Mouse (Mus musculus) liver, embryonic 13.5 days (tissue): Measurements from ENCODE around the gene Pgm3. TPM values are rescaled to one million over a fixed set of nuclear protein-coding genes. Genes with fewer than 3 reads are reported as not detected.

ENCODE experiments used
- ATAC-seq: fragments of 200-750 bp; cut with Nextera tagmentation; 2 replicates; pipeline ENCODE4 v1.8.0; 2017; ENCODE audit warnings: low read depth, mild to moderate bottlenecking, moderate number of reproducible peaks, moderate library complexity
- DNase-seq: peaks from one replicate; pipeline ENCODE4 v3.0.0; 2022
- H3K27ac ChIP-seq: fragments of 300-500 bp; sonication (generic); 2 replicates; pipeline ENCODE4 v1.5.1; 2015; ENCODE audit warnings: moderate library complexity, mild to moderate bottlenecking, inconsistent platforms
- H3K27me3 ChIP-seq: fragments of 300-500 bp; sonication (generic); 2 replicates; pipeline ENCODE4 v1.6.1; 2015; ENCODE audit warnings: mild to moderate bottlenecking, inconsistent platforms
- H3K36me3 ChIP-seq: fragments of 300-500 bp; sonication (generic); 2 replicates; pipeline ENCODE4 v1.6.1; 2015; ENCODE audit warnings: mild to moderate bottlenecking, inconsistent platforms
- H3K4me1 ChIP-seq: fragments of 300-500 bp; sonication (generic); replicated peaks from 2 replicates; pipeline ENCODE4 v1.6.1; 2015; ENCODE audit warnings: inconsistent platforms
- H3K4me2 ChIP-seq: fragments of 300-500 bp; sonication (generic); 2 replicates; pipeline ENCODE4 v1.6.1; 2015; ENCODE audit warnings: inconsistent platforms, mild to moderate bottlenecking, moderate library complexity
- H3K4me3 ChIP-seq: fragments of 300-500 bp; sonication (generic); replicated peaks from 2 replicates; pipeline ENCODE4 v1.5.1; 2015; ENCODE audit warnings: mild to moderate bottlenecking, inconsistent platforms
- H3K9ac ChIP-seq: fragments of 300-500 bp; sonication (generic); 2 replicates; pipeline ENCODE4 v1.6.1; 2015; ENCODE audit warnings: mild to moderate bottlenecking, inconsistent platforms
- H3K9me3 ChIP-seq: fragments of 300-500 bp; sonication (generic); replicated peaks from 2 replicates; pipeline ENCODE4 v1.6.1; 2016; ENCODE audit warnings: inconsistent platforms
- WGBS: fragments of 180-500 bp; shearing (Covaris S2); methylation state at CpG from one replicate; pipeline ENCODE4 v1.1.7; 2015; ENCODE audit not compliant: insufficient replicate concordance; 5-methylcytosine and 5-hydroxymethylcytosine counted together
- polyA plus RNA-seq: library from polyadenylated mRNA; unstranded; fragments of >200 nt; fragmentation: Nextera tagmentation; extraction: Ambion mirVana; gene quantifications from 2 replicates; pipeline ENCODE4 v1.2.1, GENCODE M21; 2015

The Pgm3 gene
- polyA plus RNA-seq, 1 experiment from 2014 or later, result 17.0 TPM

DNA sequence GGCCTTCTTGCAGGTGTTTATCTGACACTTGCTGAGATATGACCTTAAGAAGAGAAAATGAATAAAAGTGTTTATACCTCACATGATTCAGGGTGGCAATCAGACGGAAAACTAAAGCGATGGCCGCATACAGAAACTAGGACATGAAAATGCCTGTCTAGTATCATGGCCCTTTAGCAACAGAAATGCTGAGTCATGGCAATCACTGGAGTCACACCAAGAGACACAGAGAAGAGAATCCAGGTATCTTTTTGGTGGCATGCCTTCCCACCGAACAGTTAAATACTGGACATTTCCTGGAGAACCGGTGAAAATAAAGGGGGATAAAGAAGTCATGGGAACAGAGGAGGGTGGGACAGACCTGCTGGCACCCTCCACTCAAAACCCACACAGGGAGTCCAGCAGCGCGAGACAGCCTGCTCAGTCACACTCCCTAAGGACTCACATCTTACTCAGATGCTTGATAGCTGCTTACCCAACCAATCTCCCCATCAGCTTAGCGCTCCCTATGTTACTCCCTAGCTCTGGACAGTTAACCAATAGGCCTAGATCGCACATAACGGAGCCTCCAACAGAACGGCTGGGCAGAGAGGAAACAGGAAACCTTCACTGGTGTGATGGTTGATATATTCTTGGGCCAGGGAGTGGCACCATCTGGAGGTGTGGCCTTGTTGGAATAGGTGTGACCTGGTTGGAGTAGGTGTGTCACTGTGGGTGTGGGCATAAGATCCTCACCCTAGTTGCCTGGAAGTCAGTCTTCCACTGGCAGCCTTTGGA is 15.6 kb upstream of the Pgm3 start:
- H3K9me3 ChIP-seq, result no peaks in the 10 kb centered on the region
- H3K4me1 ChIP-seq, result 0 out of 2 replicates have a peak, but pooled peaks cover 3% of the 10 kb centered on the region
- no peaks in the 10 kb centered on the region for H3K36me3 ChIP-seq
- DNase-seq, result no peak
- no peak overlapping the region for H3K4me3 ChIP-seq
- no peak for ATAC-seq
- H3K4me2 ChIP-seq, result no peak overlapping the region
- WGBS, result 75% methylated on average over 11 of the region's 11 CpGs
- H3K27me3 ChIP-seq, result no peaks in the 10 kb centered on the region
- H3K9ac ChIP-seq, result no peak overlapping the region
- no peak overlapping the region for H3K27ac ChIP-seq

DNA sequence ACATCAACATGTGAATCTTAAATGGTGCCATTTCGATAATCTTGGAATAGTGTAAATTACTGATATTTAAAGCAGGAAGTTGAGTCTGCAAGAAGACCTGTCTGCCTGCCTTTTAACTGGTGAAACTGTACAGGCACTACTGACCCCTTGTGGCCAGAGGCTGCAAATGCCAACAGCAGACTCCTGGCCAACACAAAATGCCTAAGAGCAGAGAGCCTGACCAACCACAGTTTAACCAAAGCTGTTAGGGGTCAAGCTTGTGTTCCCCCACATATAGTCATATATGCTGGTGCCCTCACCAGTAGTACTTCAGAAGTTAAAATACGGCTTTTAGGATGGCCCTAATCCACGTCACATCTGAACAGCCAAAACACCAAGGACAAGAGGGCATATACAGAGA is 12.1 kb upstream of the Pgm3 start:
- 0 out of 2 replicates have a peak, but pooled peaks have one; percentile 43 for ATAC-seq
- H3K27me3 ChIP-seq, result no peaks in the 10 kb centered on the region
- WGBS, result 35% methylated on average over 3 of the region's 3 CpGs
- H3K36me3 ChIP-seq, result no peaks in the 10 kb centered on the region
- H3K4me2 ChIP-seq, result no peak overlapping the region
- H3K4me1 ChIP-seq, result 0 out of 2 replicates have a peak, but pooled peaks cover 3% of the 10 kb centered on the region
- H3K27ac ChIP-seq, result no peak overlapping the region
- DNase-seq, result peak; percentile 33
- H3K4me3 ChIP-seq, result no peak overlapping the region
- H3K9me3 ChIP-seq, result no peaks in the 10 kb centered on the region
- H3K9ac ChIP-seq, result no peak overlapping the region

DNA sequence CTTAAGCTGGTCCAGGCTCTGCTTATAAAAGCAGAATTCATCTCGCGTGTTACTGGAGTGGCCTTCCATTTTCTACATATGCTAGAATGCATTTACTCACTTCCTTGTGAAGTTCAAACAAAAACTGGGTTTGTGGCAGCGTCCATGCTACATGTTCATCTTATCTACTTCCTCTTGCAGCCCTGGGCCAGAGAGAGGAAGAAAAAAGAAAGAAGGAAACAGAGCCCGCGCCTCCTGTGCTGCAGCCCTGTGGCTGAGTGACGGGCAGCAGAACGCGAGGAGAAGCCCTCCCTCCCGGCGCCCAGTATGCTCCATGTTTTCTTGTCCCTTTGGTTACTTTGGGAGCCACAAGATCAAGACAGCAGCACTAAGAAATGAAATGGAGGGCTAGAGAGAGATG is 8.0 kb upstream of the Pgm3 start:
- no peaks in the 10 kb centered on the region for H3K36me3 ChIP-seq
- 19% methylated on average over 10 of the region's 10 CpGs for WGBS
- ATAC-seq, result no peak

DNA sequence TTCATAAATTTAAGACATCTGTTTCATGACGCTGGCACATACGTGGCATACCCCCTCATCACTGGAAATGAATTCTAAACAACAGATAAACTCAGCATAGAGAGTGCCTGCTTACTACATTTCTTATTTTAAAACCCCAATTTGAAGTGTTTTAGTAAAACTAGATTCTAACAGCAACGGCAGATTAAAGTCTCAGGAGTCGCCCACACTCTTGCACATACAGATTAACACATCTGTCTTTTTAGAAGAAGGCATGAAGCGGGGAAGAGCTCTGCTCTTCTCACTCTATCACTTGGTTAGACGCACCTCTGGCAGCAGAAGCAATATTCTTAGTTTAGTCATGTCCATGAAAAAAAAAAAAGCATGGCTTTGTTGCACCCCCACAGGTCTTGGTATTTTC is 3.5 kb upstream of the Pgm3 start:
- no peak for DNase-seq
- Histone ChIP-seq H3K9ac (no peak overlapping the region), H3K4me2 (no peak overlapping the region), H3K9me3 (no peaks in the 10 kb centered on the region), H3K36me3 (no peaks in the 10 kb centered on the region), H3K27me3 (no peaks in the 10 kb centered on the region), H3K4me3 (no peak overlapping the region), H3K4me1 (peaks cover 20% of the 10 kb centered on the region), H3K27ac (no peak overlapping the region)
- ATAC-seq, result no peak
- 83% methylated on average over 6 of the region's 6 CpGs for WGBS

More for the DNA sequence above, 8.0 kb upstream of the Pgm3 start:
- H3K4me3 ChIP-seq, result no peak overlapping the region
- no peak for DNase-seq
- no peaks in the 10 kb centered on the region for H3K27me3 ChIP-seq
- H3K9me3 ChIP-seq, result no peaks in the 10 kb centered on the region
- H3K4me2 ChIP-seq, result no peak overlapping the region
- H3K27ac ChIP-seq, result no peak overlapping the region
- no peak overlapping the region for H3K9ac ChIP-seq
- H3K4me1 ChIP-seq, result no peaks in the 10 kb centered on the region

DNA sequence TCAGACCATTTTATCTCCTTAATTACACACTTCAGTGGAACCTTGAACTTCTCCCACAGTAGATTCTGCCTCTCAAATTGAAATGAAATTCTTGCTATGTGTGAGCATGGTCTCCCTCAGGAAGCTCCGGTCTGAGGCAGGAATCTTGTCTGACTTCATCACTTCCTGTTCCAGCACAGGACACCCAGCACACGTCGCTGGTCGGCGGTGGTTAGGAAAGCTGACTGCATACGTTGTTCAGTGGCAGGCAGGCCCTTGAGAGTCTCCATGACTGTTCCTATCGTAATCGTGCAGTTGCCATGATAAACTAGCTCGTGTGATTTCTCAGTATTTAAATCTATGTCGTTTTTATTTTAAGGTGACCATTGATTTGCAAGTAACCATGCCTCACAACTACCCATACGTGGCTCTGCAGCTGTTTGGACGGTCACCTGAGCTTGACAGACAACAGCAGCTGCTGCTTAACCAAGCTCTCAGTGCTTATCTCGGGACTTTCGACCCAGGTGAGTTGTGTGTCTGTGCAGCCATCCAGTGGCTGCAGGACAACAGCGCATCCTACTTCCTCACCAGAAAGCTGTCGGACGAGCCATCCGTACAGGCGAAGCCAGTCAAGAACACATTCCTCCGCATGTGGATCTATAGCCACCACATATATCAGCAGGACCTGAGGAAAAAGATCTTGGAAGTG is 2.1 kb upstream of the Pgm3 start:
- Histone ChIP-seq H3K9ac (no peak overlapping the region), H3K4me2 (no peak overlapping the region), H3K4me3 (no peak overlapping the region), H3K27me3 (no peaks in the 10 kb centered on the region), H3K9me3 (no peaks in the 10 kb centered on the region), H3K4me1 (peaks cover 28% of the 10 kb centered on the region), H3K36me3 (peaks cover 8% of the 10 kb centered on the region; the same call in 1 of the 2 replicates), H3K27ac (no peak overlapping the region)
- no peak for DNase-seq
- WGBS, result 45% methylated on average over 20 of the region's 20 CpGs
- ATAC-seq, result no peak

DNA sequence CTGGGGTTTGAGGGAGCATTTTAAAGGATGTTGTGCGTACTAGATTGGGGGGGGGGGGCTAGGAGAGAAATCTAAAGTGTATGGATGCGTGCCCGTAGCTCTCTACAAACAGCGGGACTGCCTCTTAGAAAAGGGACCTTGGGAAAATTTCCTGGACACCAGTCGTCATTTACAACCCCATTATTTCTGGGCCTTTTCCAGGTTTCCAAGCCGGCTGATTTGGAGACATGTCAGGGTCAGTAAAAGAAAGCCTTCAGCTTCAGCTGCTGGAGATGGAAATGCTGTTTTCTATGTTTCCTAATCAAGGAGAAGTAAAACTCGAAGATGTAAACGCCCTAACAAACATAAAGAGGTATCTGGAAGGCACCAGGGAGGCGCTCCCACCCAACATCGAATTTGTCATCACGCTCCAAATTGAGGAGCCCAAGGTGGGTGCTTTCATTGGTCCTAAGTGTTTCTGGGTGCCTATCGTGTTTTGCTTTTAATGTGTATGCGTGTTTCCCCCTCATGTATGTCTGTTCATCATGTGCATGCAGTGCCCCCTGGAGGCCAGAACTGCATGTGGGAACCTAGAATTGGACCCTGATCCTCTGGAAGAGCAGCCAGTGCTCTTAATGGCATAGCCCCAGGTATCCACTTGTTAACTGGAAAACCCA is 1.1 kb upstream of the Pgm3 start:
- no peaks in the 10 kb centered on the region for H3K9me3 ChIP-seq
- H3K9ac ChIP-seq, result peak overlapping the region; percentile 70; the same call in 1 of the 2 replicates
- 6% methylated on average over 13 of the region's 13 CpGs for WGBS
- peaks cover 11% of the 10 kb centered on the region; the same call in 1 of the 2 replicates for H3K36me3 ChIP-seq
- peak overlapping the region; percentile 74 for H3K4me3 ChIP-seq
- peaks cover 28% of the 10 kb centered on the region for H3K4me1 ChIP-seq
- peak overlapping the region; percentile 100 for H3K4me2 ChIP-seq
- no peak overlapping the region for H3K27ac ChIP-seq
- 0 out of 2 replicates have a peak, but pooled peaks have one; percentile 17 for ATAC-seq
- peak; percentile 70 for DNase-seq
- H3K27me3 ChIP-seq, result no peaks in the 10 kb centered on the region

DNA sequence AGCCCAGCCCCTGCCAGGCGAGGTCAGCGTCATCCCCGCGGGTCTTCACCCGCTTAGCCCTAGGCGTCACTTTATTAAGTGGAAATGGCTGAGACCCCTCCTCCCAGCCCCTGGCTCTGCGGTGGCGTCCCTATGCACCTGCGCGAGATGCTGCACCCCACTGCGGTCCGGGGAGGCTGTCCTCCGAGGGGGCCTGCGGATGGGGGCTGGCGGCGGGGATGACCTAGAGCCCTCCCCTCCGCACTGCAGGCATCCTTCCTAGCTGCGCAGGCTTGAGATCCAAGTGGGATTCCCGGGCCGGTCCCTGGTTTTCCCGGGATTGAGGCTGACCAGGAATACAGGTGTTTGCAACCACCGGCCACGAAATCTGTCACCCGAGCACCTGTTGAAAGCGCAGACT is 554 bp upstream of the Pgm3 start:
- Histone ChIP-seq H3K4me1 (peaks cover 28% of the 10 kb centered on the region), H3K36me3 (peaks cover 15% of the 10 kb centered on the region), H3K9me3 (no peaks in the 10 kb centered on the region), H3K27me3 (no peaks in the 10 kb centered on the region), H3K9ac (peak overlapping the region; percentile 70), H3K4me2 (peak overlapping the region; percentile 100), H3K27ac (no peak overlapping the region), H3K4me3 (peak overlapping the region; percentile 74)
- DNase-seq (no peak), ATAC-seq (peak; percentile 29)
- under 1% methylated on average over 25 of the region's 25 CpGs for WGBS

DNA sequence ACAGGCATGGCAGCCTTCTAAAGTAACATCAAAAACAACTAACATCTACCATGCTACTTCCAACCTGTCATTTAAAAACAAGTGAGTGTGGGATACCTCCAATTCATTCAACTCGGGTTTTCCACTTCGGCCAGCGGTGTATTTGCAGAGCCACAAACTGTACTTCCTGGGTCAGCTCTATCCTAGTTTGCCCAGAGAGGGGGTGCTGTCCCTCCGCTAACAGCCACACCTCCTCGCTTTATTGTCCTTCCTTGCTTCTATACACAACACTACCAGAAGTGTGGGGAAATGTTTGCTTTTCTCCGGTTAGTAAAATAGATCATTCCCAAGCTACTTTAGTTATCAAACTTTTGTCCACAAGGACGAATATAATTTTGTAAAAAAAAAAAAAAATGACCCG is 696 bp downstream of the Pgm3 start:
- H3K36me3 ChIP-seq, result peaks cover 15% of the 10 kb centered on the region
- peak overlapping the region; percentile 100 for H3K4me2 ChIP-seq
- peak overlapping the region; percentile 74 for H3K4me3 ChIP-seq
- H3K27me3 ChIP-seq, result no peaks in the 10 kb centered on the region
- DNase-seq, result no peak
- H3K4me1 ChIP-seq, result peaks cover 28% of the 10 kb centered on the region
- H3K27ac ChIP-seq, result no peak overlapping the region
- H3K9me3 ChIP-seq, result no peaks in the 10 kb centered on the region
- ATAC-seq, result no peak
- H3K9ac ChIP-seq, result peak overlapping the region; percentile 72; the same call in 1 of the 2 replicates
- WGBS, result 13% methylated on average over 8 of the region's 8 CpGs

DNA sequence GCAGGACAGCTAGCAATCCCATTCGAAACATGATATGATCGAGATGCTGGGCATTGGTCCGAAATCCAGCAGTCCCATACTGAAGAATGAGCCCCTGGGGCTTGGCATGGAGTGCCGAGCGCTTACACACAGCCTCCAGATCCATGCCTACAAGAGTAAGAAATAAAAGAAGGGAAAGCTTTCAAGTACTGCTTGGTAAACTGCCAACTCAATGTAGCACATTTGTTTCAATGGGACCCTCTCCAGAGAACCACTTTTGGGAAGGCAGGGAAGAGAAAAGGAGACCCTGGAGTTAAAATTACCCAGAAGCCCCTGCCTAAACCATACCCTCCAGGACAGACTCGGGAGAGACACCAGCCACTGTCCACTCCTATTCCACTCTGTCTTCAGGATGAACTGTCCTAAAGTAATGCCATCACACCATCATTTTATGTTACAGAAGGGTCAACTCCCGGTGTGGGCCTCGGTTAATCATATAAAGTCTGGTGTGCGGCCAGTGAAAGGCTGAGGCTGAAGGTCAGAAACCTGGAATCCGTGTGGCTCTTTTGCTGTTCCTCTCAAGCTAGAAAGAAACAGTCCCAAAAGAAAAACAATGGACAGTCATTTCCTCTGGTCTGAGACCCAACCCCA is 1.3 kb downstream of the Pgm3 start:
- WGBS, result 72% methylated on average over 10 of the region's 10 CpGs
- H3K27ac ChIP-seq, result no peak overlapping the region
- peaks cover 20% of the 10 kb centered on the region for H3K36me3 ChIP-seq
- H3K9me3 ChIP-seq, result no peaks in the 10 kb centered on the region
- ATAC-seq, result no peak
- peaks cover 28% of the 10 kb centered on the region for H3K4me1 ChIP-seq
- H3K4me2 ChIP-seq, result peak overlapping the region; percentile 100
- no peaks in the 10 kb centered on the region for H3K27me3 ChIP-seq
- H3K4me3 ChIP-seq, result peak overlapping the region; percentile 74
- DNase-seq, result no peak
- H3K9ac ChIP-seq, result no peak overlapping the region

DNA sequence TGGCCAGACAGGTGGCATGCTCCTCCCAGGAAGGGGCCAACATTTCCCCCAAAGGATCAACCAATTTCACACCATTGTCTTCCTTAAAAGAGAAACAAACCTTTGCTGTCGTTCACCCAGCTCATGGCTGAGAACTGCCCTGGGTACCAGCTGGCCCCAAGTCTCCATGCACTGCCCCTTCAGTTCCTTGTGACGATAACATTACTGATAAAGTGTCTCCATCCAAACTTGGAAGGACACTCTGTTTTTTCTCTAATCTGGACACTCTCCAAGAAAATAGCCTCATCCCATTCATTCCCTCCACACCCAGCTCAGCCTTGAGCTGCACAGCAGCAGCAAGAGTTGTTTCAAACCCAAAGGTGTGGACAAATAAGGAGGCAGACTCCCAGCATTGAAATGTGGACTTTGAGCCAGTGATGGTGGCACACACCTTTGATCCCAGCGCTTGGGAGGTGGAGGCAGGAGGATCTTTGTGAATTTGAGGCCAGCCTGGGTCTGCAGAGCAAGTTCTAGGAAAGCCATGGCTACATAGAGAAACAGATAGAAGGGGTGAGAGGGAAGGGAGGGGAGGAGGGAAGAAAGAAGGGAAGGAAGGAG is 2.2 kb downstream of the Pgm3 start:
- H3K27ac ChIP-seq, result no peak overlapping the region
- H3K9ac ChIP-seq, result no peak overlapping the region
- no peak overlapping the region for H3K4me3 ChIP-seq
- no peak for ATAC-seq
- H3K4me2 ChIP-seq, result no peak overlapping the region
- H3K4me1 ChIP-seq, result peaks cover 28% of the 10 kb centered on the region
- H3K36me3 ChIP-seq, result peaks cover 30% of the 10 kb centered on the region
- no peaks in the 10 kb centered on the region for H3K27me3 ChIP-seq
- no peaks in the 10 kb centered on the region for H3K9me3 ChIP-seq
- 54% methylated on average over 3 of the region's 3 CpGs for WGBS
- no peak for DNase-seq

DNA sequence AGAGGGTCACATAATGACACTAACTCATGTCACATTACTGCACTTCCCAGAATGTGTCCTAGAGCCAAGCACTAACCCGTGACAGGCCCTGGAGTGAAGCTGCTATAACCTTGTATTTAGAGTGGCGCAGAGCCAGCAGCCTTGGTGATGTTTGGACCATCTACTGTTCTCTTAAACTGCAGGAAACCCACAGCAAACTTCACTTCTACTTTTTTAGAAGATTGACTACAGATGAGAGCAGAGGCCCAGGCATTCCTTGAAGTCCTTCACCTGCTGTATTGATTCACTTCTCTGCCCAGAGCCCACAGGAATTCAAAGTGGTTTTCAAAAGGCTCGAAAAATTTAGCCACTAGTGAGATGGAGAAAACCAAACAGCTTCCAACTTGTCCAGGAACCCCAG is 11.1 kb downstream of the Pgm3 start:
- Histone ChIP-seq H3K4me3 (no peak overlapping the region), H3K4me2 (no peak overlapping the region), H3K27ac (no peak overlapping the region), H3K4me1 (no peaks in the 10 kb centered on the region), H3K27me3 (no peaks in the 10 kb centered on the region), H3K36me3 (peaks cover 62% of the 10 kb centered on the region), H3K9me3 (no peaks in the 10 kb centered on the region), H3K9ac (no peak overlapping the region)
- 80% methylated on average over 3 of the region's 3 CpGs for WGBS
- DNase-seq, result no peak
- no peak for ATAC-seq
